Mouse (Mus musculus): ENCODE measurements at regions not wholly inside any gene's neighbourhood (a gene's known extent, or its start where the extent isn't known, plus 50 kb on each side); places are given as distances from the start of the nearest gene placed in this dataset.

GRCm38 (mm10) chr12:25526639-25527038 lies 429.7 kb upstream of the Id2 start:
- TF ChIP-seq CTCF (IDR thresholded peaks at IDR 0.05), result no peak
- Histone ChIP-seq H3K27ac (ENCODE audit: low read depth, low read length) (no peak overlapping the region), H3K4me1 (ENCODE audit: insufficient read depth, low read length) (no peaks in the 10 kb centered on the region), H3K9me3 (ENCODE audit: low read length) (no peaks in the 10 kb centered on the region), H3K9ac (replicated peaks; ENCODE audit: low read length, poor library complexity, severe bottlenecking) (no peak overlapping the region), H3K4me2 (ENCODE audit: low read depth, low read length, poor library complexity, severe bottlenecking) (no peak overlapping the region), H3K4me3 (ENCODE audit: low read depth, low read length) (no peak overlapping the region), H3K36me3 (ENCODE audit: insufficient read depth, low read length) (no peaks in the 10 kb centered on the region), H3K27me3 (ENCODE audit: insufficient read depth, low read length) (no peaks in the 10 kb centered on the region)
- ATAC-seq (ENCODE audit: low FRiP score), result no peak
- 97% methylated on average over 11 of the region's 11 CpGs for WGBS
- DNase-seq (ENCODE audit: low spot score), result no peak

DNA sequence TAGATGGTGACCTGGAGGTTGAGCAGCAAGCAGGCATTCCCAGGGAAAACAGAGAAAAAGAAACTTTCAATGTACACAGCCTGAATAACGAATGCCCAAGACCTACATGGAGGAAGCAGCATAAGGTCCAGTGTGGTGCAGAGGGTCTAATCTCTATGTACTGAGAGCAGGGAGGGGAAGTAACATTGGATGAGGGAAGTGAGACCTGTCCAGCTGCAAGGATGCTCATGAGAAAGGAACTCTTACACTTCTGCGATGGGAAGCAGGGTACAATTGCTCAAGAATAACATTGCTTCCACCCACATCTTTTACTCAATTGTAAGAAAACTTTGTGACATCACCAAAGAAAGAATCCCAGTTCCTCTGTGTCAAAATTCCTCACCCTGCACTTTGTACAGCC lies 419.8 kb upstream of the Id2 start:
- no peak overlapping the region for H3K4me3 ChIP-seq (ENCODE audit: low read depth, low read length)
- no peak overlapping the region for H3K27ac ChIP-seq (ENCODE audit: low read depth, low read length)
- H3K4me1 ChIP-seq (ENCODE audit: insufficient read depth, low read length), result no peaks in the 10 kb centered on the region
- no peak for TF ChIP-seq CTCF (IDR thresholded peaks at IDR 0.05)
- H3K9me3 ChIP-seq (ENCODE audit: low read length), result no peaks in the 10 kb centered on the region
- no peaks in the 10 kb centered on the region for H3K27me3 ChIP-seq (ENCODE audit: insufficient read depth, low read length)
- no peak overlapping the region for H3K9ac ChIP-seq (replicated peaks; ENCODE audit: low read length, poor library complexity, severe bottlenecking)
- H3K36me3 ChIP-seq (ENCODE audit: insufficient read depth, low read length), result no peaks in the 10 kb centered on the region
- 89% methylated on average over 2 of the region's 2 CpGs for WGBS
- no peak overlapping the region for H3K4me2 ChIP-seq (ENCODE audit: low read depth, low read length, poor library complexity, severe bottlenecking)
- DNase-seq (ENCODE audit: low spot score) (no peak), ATAC-seq (ENCODE audit: low FRiP score) (no peak)

DNA sequence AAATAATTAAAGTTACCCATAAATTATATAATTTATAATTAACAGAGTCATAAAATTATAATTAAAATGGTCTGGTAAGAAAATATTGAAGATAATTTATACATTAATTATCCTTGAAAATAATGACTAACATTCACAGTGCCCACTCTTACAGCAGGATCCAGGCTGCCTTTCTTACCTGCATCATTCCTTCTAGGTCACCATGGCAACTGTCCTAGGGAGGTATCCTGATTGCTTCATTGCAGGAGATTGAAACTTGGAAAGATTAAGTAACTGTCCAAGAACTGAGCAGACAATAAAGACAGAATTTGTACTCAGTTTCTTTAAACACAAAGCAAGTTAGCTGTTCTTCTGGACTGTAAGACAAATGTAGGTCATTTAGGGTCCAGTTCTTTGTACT lies 416.7 kb upstream of the Id2 start:
- Histone ChIP-seq H3K27me3 (ENCODE audit: insufficient read depth, low read length) (no peaks in the 10 kb centered on the region), H3K9me3 (ENCODE audit: low read length) (no peaks in the 10 kb centered on the region), H3K27ac (ENCODE audit: low read depth, low read length) (no peak overlapping the region), H3K4me3 (ENCODE audit: low read depth, low read length) (no peak overlapping the region), H3K9ac (replicated peaks; ENCODE audit: low read length, poor library complexity, severe bottlenecking) (no peak overlapping the region), H3K4me2 (ENCODE audit: low read depth, low read length, poor library complexity, severe bottlenecking) (no peak overlapping the region), H3K4me1 (ENCODE audit: insufficient read depth, low read length) (no peaks in the 10 kb centered on the region), H3K36me3 (ENCODE audit: insufficient read depth, low read length) (no peaks in the 10 kb centered on the region)
- DNase-seq (ENCODE audit: low spot score), result peak; percentile 41
- ATAC-seq (ENCODE audit: low FRiP score), result no peak
- no peak for TF ChIP-seq CTCF (IDR thresholded peaks at IDR 0.05)

- no peak for DNase-seq (ENCODE audit: low spot score)
- no peak for TF ChIP-seq CTCF (IDR thresholded peaks at IDR 0.05)
- H3K9ac ChIP-seq (replicated peaks; ENCODE audit: low read length, poor library complexity, severe bottlenecking), result no peak overlapping the region
- H3K27ac ChIP-seq (ENCODE audit: low read depth, low read length), result no peak overlapping the region
- no peaks in the 10 kb centered on the region for H3K4me1 ChIP-seq (ENCODE audit: insufficient read depth, low read length)
- no peak overlapping the region for H3K4me3 ChIP-seq (ENCODE audit: low read depth, low read length)
- 92% methylated on average over 4 of the region's 4 CpGs for WGBS
- peaks cover 8% of the 10 kb centered on the region; the same call in 1 of the 2 replicates for H3K9me3 ChIP-seq (ENCODE audit: low read length)
- no peak for ATAC-seq (ENCODE audit: low FRiP score)
- H3K27me3 ChIP-seq (ENCODE audit: insufficient read depth, low read length), result no peaks in the 10 kb centered on the region
- H3K36me3 ChIP-seq (ENCODE audit: insufficient read depth, low read length), result no peaks in the 10 kb centered on the region
- H3K4me2 ChIP-seq (ENCODE audit: low read depth, low read length, poor library complexity, severe bottlenecking), result no peak overlapping the region
Measured at GRCm38 (mm10) chr12:25509666-25510065, 412.7 kb upstream of the Id2 start.

- Histone ChIP-seq H3K27ac (ENCODE audit: low read depth, low read length) (no peak overlapping the region), H3K27me3 (ENCODE audit: insufficient read depth, low read length) (no peaks in the 10 kb centered on the region), H3K9me3 (ENCODE audit: low read length) (no peaks in the 10 kb centered on the region), H3K4me2 (ENCODE audit: low read depth, low read length, poor library complexity, severe bottlenecking) (no peak overlapping the region), H3K4me3 (ENCODE audit: low read depth, low read length) (no peak overlapping the region), H3K9ac (replicated peaks; ENCODE audit: low read length, poor library complexity, severe bottlenecking) (no peak overlapping the region), H3K36me3 (ENCODE audit: insufficient read depth, low read length) (no peaks in the 10 kb centered on the region), H3K4me1 (ENCODE audit: insufficient read depth, low read length) (no peaks in the 10 kb centered on the region)
- 84% methylated on average over 5 of the region's 5 CpGs for WGBS
- ATAC-seq (ENCODE audit: low FRiP score), result no peak
- no peak for DNase-seq (ENCODE audit: low spot score)
- no peak for TF ChIP-seq CTCF (IDR thresholded peaks at IDR 0.05)
Measured at GRCm38 (mm10) chr12:25493233-25493632, 396.3 kb upstream of the Id2 start.

DNA sequence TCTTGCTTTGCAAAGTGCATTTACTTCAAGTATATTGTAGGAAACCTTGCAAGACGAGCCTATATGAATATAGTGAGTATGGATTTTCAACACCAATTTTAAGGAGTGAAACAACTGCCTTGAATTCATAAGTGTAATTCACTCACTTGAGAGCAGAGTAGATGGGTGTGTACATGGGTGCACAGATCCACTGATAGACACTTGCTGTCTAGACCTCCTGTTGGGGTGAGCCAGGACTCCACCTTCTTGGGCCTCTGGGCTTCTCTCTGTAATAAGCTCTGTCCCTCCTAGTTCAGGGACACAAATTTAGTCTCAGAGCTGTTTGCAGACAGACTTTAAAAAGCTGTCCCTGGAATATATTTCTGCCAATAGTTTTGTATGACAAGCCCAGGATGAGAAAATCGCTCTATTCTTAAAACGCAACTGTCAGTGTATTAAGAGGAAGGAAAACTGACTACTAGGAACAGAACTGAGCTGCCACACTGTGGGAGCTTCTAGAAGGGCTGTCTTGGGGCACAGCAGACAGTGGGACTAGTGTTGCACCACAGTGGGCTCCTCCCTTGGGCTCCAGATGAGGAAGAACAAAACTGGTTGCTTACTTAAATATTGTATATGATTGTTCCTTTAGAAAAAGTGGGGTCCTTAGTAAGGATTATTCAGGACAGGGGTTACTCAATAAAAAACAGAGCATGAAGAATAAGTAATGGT lies 395.7 kb upstream of the Id2 start:
- Histone ChIP-seq H3K9me3 (ENCODE audit: low read length) (no peaks in the 10 kb centered on the region), H3K4me3 (ENCODE audit: low read depth, low read length) (no peak overlapping the region), H3K36me3 (ENCODE audit: insufficient read depth, low read length) (no peaks in the 10 kb centered on the region), H3K4me2 (ENCODE audit: low read depth, low read length, poor library complexity, severe bottlenecking) (no peak overlapping the region), H3K27me3 (ENCODE audit: insufficient read depth, low read length) (no peaks in the 10 kb centered on the region), H3K9ac (replicated peaks; ENCODE audit: low read length, poor library complexity, severe bottlenecking) (no peak overlapping the region), H3K27ac (ENCODE audit: low read depth, low read length) (no peak overlapping the region), H3K4me1 (ENCODE audit: insufficient read depth, low read length) (no peaks in the 10 kb centered on the region)
- no peak for DNase-seq (ENCODE audit: low spot score)
- ATAC-seq (ENCODE audit: low FRiP score), result no peak
- no peak for TF ChIP-seq CTCF (IDR thresholded peaks at IDR 0.05)
- 93% methylated on average over 3 of the region's 3 CpGs for WGBS

Measured in midbrain, postnatal 0 days (tissue).